Mouse (Mus musculus) MEL (cell line): ENCODE measurements around the gene Ppp4c. TPM values are rescaled to one million over a fixed set of nuclear protein-coding genes. Genes with fewer than 3 reads are reported as not detected.

Experiments used
- DNase-seq: peaks from one replicate; pipeline ENCODE4 v3.0.0; 2011; ENCODE audit warnings: low read depth, low spot score
- H3K27ac ChIP-seq: 2 replicates; pipeline ENCODE4 v1.5.1; 2012; ENCODE audit warnings: low read depth, mild to moderate bottlenecking, control low read depth, low read length, moderate library complexity; ENCODE audit not compliant: control insufficient read depth
- H3K27me3 ChIP-seq, 2 experiments: fragments of 150-350 bp in 1 of 2; sonication (generic) in 1 of 2; 2 replicates each; pipeline ENCODE4 v1.6.1; 2012; ENCODE audit warnings: low read length in 2 of 2, mild to moderate bottlenecking in 2 of 2, improper control_type of control experiment in 1 of 2, moderate library complexity in 1 of 2; ENCODE audit not compliant: insufficient read depth in 2 of 2, control insufficient read depth in 1 of 2
- H3K36me3 ChIP-seq, 2 experiments: 2 replicates each; pipeline ENCODE4 v1.6.1; 2012 to 2014; ENCODE audit warnings: low read length in 2 of 2, improper control_type of control experiment in 1 of 2, inconsistent platforms in 1 of 2, mild to moderate bottlenecking in 1 of 2; ENCODE audit not compliant: insufficient read depth in 2 of 2, control insufficient read depth in 1 of 2
- H3K4me1 ChIP-seq, 2 experiments: fragments of 150-350 bp in 1 of 2; sonication (generic) in 1 of 2; 2 replicates each; pipeline ENCODE4 v1.6.1; 2012; ENCODE audit warnings: low read length in 2 of 2, improper control_type of control experiment in 1 of 2, mild to moderate bottlenecking in 1 of 2; ENCODE audit not compliant: insufficient read depth in 2 of 2, control insufficient read depth in 1 of 2
- H3K4me3 ChIP-seq, 2 experiments: fragments of 150-350 bp in 1 of 2; sonication (generic) in 1 of 2; 2 replicates each; pipeline ENCODE4 v1.5.1; 2012; ENCODE audit warnings: low read depth in 2 of 2, low read length in 2 of 2, mild to moderate bottlenecking in 2 of 2, moderate library complexity in 2 of 2, control low read depth in 1 of 2, improper control_type of control experiment in 1 of 2; ENCODE audit not compliant: control insufficient read depth in 1 of 2, insufficient read depth in 1 of 2
- H3K79me2 ChIP-seq: 2 replicates; pipeline ENCODE4 v1.6.1; 2012; ENCODE audit warnings: mild to moderate bottlenecking, low read length, moderate library complexity; ENCODE audit not compliant: control insufficient read depth, poor library complexity, insufficient read depth
- H3K9ac ChIP-seq: 2 replicates; pipeline ENCODE4 v1.6.1; 2012; ENCODE audit warnings: low read depth, mild to moderate bottlenecking, control low read depth, low read length, moderate library complexity; ENCODE audit not compliant: control insufficient read depth, poor library complexity, severe bottlenecking
- H3K9me3 ChIP-seq: fragments of 150-350 bp; sonication (generic); replicated peaks from 2 replicates; pipeline ENCODE4 v1.6.1; 2012; ENCODE audit warnings: mild to moderate bottlenecking, low read length, improper control_type of control experiment, moderate library complexity; ENCODE audit not compliant: insufficient read depth
- BHLHE40 ChIP-seq: IDR thresholded peaks from 2 replicates; pipeline ENCODE4 v1.6.1; 2012; ENCODE audit warnings: low read depth, mild to moderate bottlenecking, inconsistent platforms, low read length, improper control_type of control experiment, borderline replicate concordance
- CHD1 ChIP-seq: IDR thresholded peaks from 2 replicates; pipeline ENCODE4 v1.6.1; 2012; ENCODE audit warnings: low read depth, mild to moderate bottlenecking, inconsistent platforms, low read length, improper control_type of control experiment
- CHD2 ChIP-seq: IDR thresholded peaks from 2 replicates; pipeline ENCODE4 v1.6.1; 2011; ENCODE audit warnings: low read length, improper control_type of control experiment
- E2F4 ChIP-seq: IDR thresholded peaks from 2 replicates; pipeline ENCODE4 v1.6.1; 2011; ENCODE audit warnings: low read depth, low read length, improper control_type of control experiment, borderline replicate concordance
- EP300 ChIP-seq, 2 experiments: IDR thresholded peaks; 2 replicates each; pipeline ENCODE4 v1.6.1; 2011; ENCODE audit warnings: improper control_type of control experiment in 2 of 2, low read length in 2 of 2, low read depth in 1 of 2, mild to moderate bottlenecking in 1 of 2
- GABPA ChIP-seq: IDR thresholded peaks from 2 replicates; pipeline ENCODE4 v1.6.1; 2012; ENCODE audit warnings: low read depth, mild to moderate bottlenecking, inconsistent platforms, low read length, improper control_type of control experiment, moderate library complexity
- HCFC1 ChIP-seq: IDR thresholded peaks from 2 replicates; pipeline ENCODE4 v1.6.1; 2012; ENCODE audit warnings: low read depth, mild to moderate bottlenecking, inconsistent platforms, low read length, improper control_type of control experiment, moderate library complexity
- KAT2A ChIP-seq: conservative IDR thresholded peaks from 2 replicates; pipeline ENCODE4 v1.6.1; 2012; ENCODE audit warnings: low read depth, low read length, improper control_type of control experiment, inconsistent platforms
- MAFK ChIP-seq: IDR thresholded peaks from 2 replicates; pipeline ENCODE4 v1.6.1; 2011; ENCODE audit warnings: low read depth, mild to moderate bottlenecking, low read length, improper control_type of control experiment, borderline replicate concordance
- MAX ChIP-seq: IDR thresholded peaks from 2 replicates; pipeline ENCODE4 v1.6.1; 2011; ENCODE audit warnings: low read length, improper control_type of control experiment
- MAZ ChIP-seq: IDR thresholded peaks from 2 replicates; pipeline ENCODE4 v1.6.1; 2012; ENCODE audit warnings: low read depth, mild to moderate bottlenecking, inconsistent platforms, low read length, improper control_type of control experiment
- MXI1 ChIP-seq: IDR thresholded peaks from 2 replicates; pipeline ENCODE4 v1.6.1; 2011; ENCODE audit warnings: mild to moderate bottlenecking, low read depth, low read length, improper control_type of control experiment
- POLR2AphosphoS5 ChIP-seq: IDR thresholded peaks from 2 replicates; pipeline ENCODE4 v1.6.1; 2012; ENCODE audit warnings: low read depth, borderline replicate concordance, mild to moderate bottlenecking, inconsistent platforms, low read length, moderate library complexity, mixed read lengths
- SMC3 ChIP-seq: IDR thresholded peaks from 2 replicates; pipeline ENCODE4 v1.6.1; 2011; ENCODE audit warnings: low read depth, low read length, improper control_type of control experiment
- TAL1 ChIP-seq: IDR thresholded peaks from 2 replicates; pipeline ENCODE4 v1.6.1; 2012; ENCODE audit warnings: mild to moderate bottlenecking, inconsistent platforms, low read length, moderate library complexity, mixed read lengths
- TBP ChIP-seq: IDR thresholded peaks from 2 replicates; pipeline ENCODE4 v1.8.0; 2011; ENCODE audit warnings: low read depth, low read length, improper control_type of control experiment
- UBTF ChIP-seq: IDR thresholded peaks from 2 replicates; pipeline ENCODE4 v1.6.1; 2012; ENCODE audit warnings: low read depth, mild to moderate bottlenecking, inconsistent platforms, low read length, improper control_type of control experiment, moderate library complexity, borderline replicate concordance; ENCODE audit not compliant: insufficient read depth
- USF2 ChIP-seq, 2 experiments: IDR thresholded peaks; 2 replicates each; pipeline ENCODE4 v1.6.1; 2011 to 2012; ENCODE audit warnings: improper control_type of control experiment in 2 of 2, low read length in 2 of 2, borderline replicate concordance in 1 of 2, inconsistent platforms in 1 of 2, low read depth in 1 of 2, mild to moderate bottlenecking in 1 of 2; ENCODE audit not compliant: insufficient read depth in 1 of 2
- ZC3H11A ChIP-seq: IDR thresholded peaks from 2 replicates; pipeline ENCODE4 v1.6.1; 2012; ENCODE audit warnings: low read depth, mild to moderate bottlenecking, inconsistent platforms, low read length, improper control_type of control experiment
- ZKSCAN1 ChIP-seq: IDR thresholded peaks from 2 replicates; pipeline ENCODE4 v1.6.1; 2012; ENCODE audit warnings: low read depth, mild to moderate bottlenecking, inconsistent platforms, low read length, improper control_type of control experiment, moderate library complexity
- ZMIZ1 ChIP-seq: IDR thresholded peaks from 2 replicates; pipeline ENCODE4 v1.6.1; 2012; ENCODE audit warnings: low read depth, mild to moderate bottlenecking, inconsistent platforms, low read length, improper control_type of control experiment, moderate library complexity
- polyA plus RNA-seq, 2 experiments: library from polyadenylated mRNA; stranded (reverse) in 1 of 2; unstranded in 1 of 2; fragments of >175 nt in 1 of 2; fragments of >200 nt in 1 of 2; gene quantifications; 2 replicates each; pipeline versions ENCODE4 v1.2.1 to v1.2.4; 2012; ENCODE audit warnings: low replicate concordance in 2 of 2, low read depth in 1 of 2; ENCODE audit not compliant: insufficient read length in 2 of 2, insufficient read depth in 1 of 2, missing spikeins in 1 of 2
- total RNA-seq: library from RNA; depleted of rRNA; stranded (reverse); fragments of 300-350 nt; gene quantifications from 2 replicates; pipeline ENCODE4 v1.2.3, GENCODE M21; 2012

Gene Ppp4c
- total and polyA plus RNA-seq, 3 experiments = 257 to 540 (median 265) TPM

DNA sequence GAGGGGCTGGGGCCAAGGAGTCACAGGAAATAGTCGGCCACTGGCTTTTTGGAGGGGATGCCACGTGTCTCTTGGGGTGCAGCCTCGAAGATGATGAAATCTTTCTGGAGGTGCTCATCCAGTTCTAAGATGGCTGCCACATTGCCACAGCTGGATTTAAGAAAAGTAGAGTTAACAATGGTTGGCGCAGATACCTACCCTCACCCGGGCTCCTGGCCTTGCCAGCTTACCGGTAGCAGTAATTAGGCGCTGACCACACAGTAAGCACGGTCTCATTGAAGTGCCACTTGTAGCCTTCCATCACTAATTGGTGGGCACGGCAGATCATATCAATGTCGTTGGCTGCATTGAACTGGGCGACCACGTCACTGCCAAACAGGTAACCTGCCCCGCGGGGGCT, 6.2 kb downstream of the Ppp4c start:
- peaks cover 8% of the 10 kb centered on the region for H3K79me2 ChIP-seq

DNA sequence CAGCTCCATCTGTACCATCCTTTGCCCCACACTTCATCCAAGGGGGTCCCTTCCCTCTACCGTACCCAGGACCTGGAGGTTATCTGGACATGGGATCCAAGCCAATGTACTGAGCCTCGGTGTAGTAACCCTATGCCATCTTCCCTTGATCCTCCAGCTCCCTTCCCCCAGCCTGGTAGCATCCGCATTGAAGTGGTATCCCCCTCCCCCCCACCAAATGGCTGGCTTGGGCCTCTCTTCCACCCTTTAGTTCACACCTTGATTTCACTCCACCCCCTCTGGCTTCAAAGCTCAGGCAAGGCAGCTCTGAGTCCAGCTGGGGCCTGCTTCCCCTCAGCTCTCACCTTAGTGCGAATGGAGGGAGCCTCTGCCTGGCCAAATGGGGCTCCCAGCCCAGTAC, 7.2 kb downstream of the Ppp4c start:
- H3K4me1 ChIP-seq = peaks cover 0 to 4% of the 10 kb centered on the region in 2 experiments; a peak in 1 of 4 replicates
- no peak for DNase-seq
- peaks cover 2% of the 10 kb centered on the region; the same call in 1 of the 2 replicates for H3K79me2 ChIP-seq
- no peaks in the 10 kb centered on the region for H3K27me3 ChIP-seq
- TF ChIP-seq E2F4 = no peak
- no peak for TF ChIP-seq TAL1
- no peak for TF ChIP-seq ZKSCAN1
- no peaks in the 10 kb centered on the region for H3K9me3 ChIP-seq
- no peak overlapping the region for H3K9ac ChIP-seq
- peaks cover 0 to 7% of the 10 kb centered on the region in 2 experiments; a peak in 1 of 4 replicates for H3K36me3 ChIP-seq
- no peak overlapping the region for H3K4me3 ChIP-seq
- no peak overlapping the region for H3K27ac ChIP-seq

More for the DNA sequence above, 6.2 kb downstream of the Ppp4c start:
- no peaks in the 10 kb centered on the region for H3K9me3 ChIP-seq
- H3K27me3 ChIP-seq = no peaks in the 10 kb centered on the region
- H3K4me3 ChIP-seq = no peak overlapping the region
- peaks cover 0 to 4% of the 10 kb centered on the region in 2 experiments; a peak in 2 of 4 replicates for H3K4me1 ChIP-seq
- no peak overlapping the region for H3K27ac ChIP-seq
- TF ChIP-seq POLR2AphosphoS5 (no peak), MXI1 (no peak), MAFK (no peak), MAX (no peak), BHLHE40 (no peak), TBP (no peak), ZMIZ1 (no peak), HCFC1 (no peak), ZC3H11A (no peak), UBTF (no peak), EP300 (IDR thresholded peaks at IDR 0.05; ENCODE audit: low read depth in 1 of 2, low read length in 2 of 2) (no peak), GABPA (no peak)
- DNase-seq = no peak
- peaks cover 4 to 7% of the 10 kb centered on the region in 2 experiments; a peak in 2 of 4 replicates for H3K36me3 ChIP-seq
- H3K9ac ChIP-seq = no peak overlapping the region

DNA sequence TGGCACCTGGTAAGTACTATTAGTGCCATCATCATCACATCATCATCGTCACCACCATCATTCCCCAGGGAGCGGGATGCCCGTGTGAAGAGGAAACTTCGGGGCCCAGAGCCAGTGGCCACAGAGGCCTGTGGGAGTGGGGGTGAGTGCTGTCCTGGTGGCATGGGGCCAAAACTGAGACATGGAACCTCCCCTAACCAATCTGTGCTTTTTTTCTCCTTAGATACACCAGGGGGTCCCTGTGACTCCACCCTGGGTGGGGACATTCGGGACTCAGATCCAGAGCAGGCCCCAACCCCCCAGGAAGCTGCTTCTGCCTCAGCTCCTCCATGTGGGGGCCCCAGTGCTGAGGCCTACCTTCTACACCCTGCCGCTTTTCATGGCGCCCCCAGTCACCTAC, 7.8 kb downstream of the Ppp4c start:
- no peak for TF ChIP-seq MAZ
- no peak for TF ChIP-seq TAL1
- TF ChIP-seq ZKSCAN1 = no peak
- no peak for TF ChIP-seq CHD2
- no peak for TF ChIP-seq KAT2A
- no peak for TF ChIP-seq SMC3
- TF ChIP-seq TBP = no peak
- no peak for TF ChIP-seq USF2 (IDR thresholded peaks at IDR 0.05; ENCODE audit: borderline replicate concordance in 1 of 2, insufficient read depth in 1 of 2, low read depth in 1 of 2, low read length in 2 of 2)
- TF ChIP-seq ZMIZ1 = no peak
- TF ChIP-seq POLR2AphosphoS5 = no peak
- no peak for TF ChIP-seq CHD1
- H3K36me3 ChIP-seq = peaks cover 4 to 7% of the 10 kb centered on the region in 2 experiments; a peak in 3 of 4 replicates
- no peak overlapping the region for H3K27ac ChIP-seq
- H3K27me3 ChIP-seq = no peaks in the 10 kb centered on the region
- peaks cover 4 to 9% of the 10 kb centered on the region in 2 experiments; a peak in 3 of 4 replicates for H3K4me1 ChIP-seq
- DNase-seq = no peak
- H3K79me2 ChIP-seq = no peaks in the 10 kb centered on the region; the same call in 1 of the 2 replicates
- H3K9ac ChIP-seq = no peak overlapping the region
- no peaks in the 10 kb centered on the region for H3K9me3 ChIP-seq
- H3K4me3 ChIP-seq = no peak overlapping the region
